Mouse (Mus musculus) kidney, adult 2 months (tissue): ENCODE measurements around the gene Arhgef18.

Experiments
- CTCF ChIP-seq: fragments of 200-500 bp; conservative IDR thresholded peaks from 2 replicates; pipeline ENCODE4 v1.5.1; 2011; ENCODE audit warnings: low read depth, mild to moderate bottlenecking, control low read depth, low read length, moderate library complexity, mixed read lengths; ENCODE audit not compliant: insufficient read depth, insufficient read length
- POLR2A ChIP-seq: fragments of 200-500 bp; IDR thresholded peaks from one replicate; pipeline ENCODE4 v1.6.1; 2011; ENCODE audit warnings: low read depth, low read length, control low read depth

- no peak for TF ChIP-seq CTCF
- no peak for TF ChIP-seq POLR2A
Measured at GRCm38 (mm10) chr8:3426211-3426610, 33.4 kb downstream of the Arhgef18 start.
